Mouse (Mus musculus) B cell, adult 2 months (primary cell): ENCODE measurements around the gene Slc5a2.

Experiments used
- DNase-seq, 2 experiments: peaks; one replicate each; pipeline ENCODE4 v3.0.0; 2022

The Slc5a2 gene

GRCm38 (mm10) chr7:128304198-128304597 is 38.7 kb downstream of the Slc5a2 start:
- DNase-seq: no peak

DNA sequence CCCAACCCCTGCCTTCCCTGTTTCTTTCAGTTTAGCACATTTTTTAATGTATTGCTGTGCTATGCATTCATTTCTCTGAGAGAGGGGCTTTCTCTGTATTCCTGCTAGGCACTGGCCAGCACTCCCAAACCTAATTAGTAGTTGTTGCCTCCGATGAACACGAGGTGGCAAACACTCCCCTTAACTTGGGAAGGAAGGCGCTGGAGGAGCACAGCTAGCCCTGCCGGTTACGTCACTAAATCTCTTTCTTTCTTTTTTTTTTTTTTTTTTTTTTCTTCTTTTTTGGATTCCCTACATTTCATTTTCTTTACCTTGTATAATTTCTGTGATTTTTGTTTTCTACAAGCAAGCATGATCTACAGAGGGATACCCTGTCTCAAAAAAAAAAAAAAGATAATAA is 39.5 kb downstream of the Slc5a2 start:
- no peak for DNase-seq

DNA sequence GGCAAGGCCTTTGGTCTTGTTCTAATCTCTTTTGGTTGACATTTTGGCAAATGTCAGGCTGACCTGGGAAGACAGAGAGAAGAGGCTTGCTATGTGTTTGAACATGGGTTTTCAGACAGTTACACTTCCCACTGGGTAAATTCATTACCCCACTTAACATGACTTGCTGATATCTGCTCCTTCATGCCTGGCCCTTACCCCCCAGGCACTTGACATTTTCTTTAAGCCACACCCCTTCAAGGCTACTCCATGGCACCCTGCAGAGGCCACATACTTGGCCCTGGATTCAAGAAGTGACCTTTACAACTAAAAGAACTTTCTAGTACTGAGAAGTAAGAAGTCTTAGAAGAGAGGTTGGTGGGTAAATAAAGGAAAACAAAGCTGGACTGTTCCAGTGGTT is 42.4 kb downstream of the Slc5a2 start:
- no peak for DNase-seq

DNA sequence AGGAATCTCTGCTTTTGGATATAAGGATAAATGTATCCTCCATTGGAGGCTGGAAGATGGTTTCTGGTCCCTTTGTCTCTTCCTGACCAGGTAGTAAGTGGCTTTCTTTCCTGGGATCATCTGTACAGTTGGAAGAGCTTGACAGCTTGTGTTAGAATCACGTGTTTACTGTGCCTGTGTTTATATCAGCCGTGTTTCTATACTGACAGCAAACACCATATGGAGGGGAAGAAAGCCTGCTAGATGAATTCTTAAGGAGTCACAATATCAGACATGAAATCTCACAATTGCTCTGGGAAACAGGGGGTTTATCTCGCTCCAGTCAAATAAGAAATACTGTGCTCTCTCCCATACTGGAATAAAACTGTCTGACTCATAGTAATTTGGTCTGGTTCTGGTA is 43.8 kb downstream of the Slc5a2 start:
- DNase-seq: no peak

- DNase-seq: no peak
These were observed 44.3 kb downstream of the Slc5a2 start for GRCm38 (mm10) chr7:128309776-128310175.

- no peak for DNase-seq
These were observed 44.8 kb downstream of the Slc5a2 start for GRCm38 (mm10) chr7:128310229-128310688.

DNA sequence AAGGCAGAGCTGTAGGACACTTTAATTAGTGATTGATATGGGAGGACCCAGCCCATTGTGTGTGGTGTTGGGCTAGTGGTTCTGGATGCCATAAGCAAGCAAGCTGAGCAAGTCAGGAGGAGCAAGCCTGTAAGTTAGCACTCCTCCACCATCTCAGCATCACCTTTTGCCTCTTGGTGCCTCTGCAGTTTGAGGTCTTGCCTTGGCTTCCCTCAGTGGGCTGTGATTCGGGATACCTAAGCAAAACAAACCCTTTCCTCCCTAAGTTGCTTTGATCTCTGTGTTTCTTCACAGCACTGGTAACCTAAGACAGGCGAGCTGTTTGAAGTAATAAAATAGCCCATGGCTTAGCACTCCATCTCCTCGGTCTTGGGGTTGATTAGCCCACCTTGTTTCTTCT is 45.8 kb downstream of the Slc5a2 start:
- no peak for DNase-seq

- no peak for DNase-seq
These were observed 46.4 kb downstream of the Slc5a2 start for GRCm38 (mm10) chr7:128311811-128312210.

GRCm38 (mm10) chr7:128312375-128313059 is 47.1 kb downstream of the Slc5a2 start:
- DNase-seq: no peak

DNA sequence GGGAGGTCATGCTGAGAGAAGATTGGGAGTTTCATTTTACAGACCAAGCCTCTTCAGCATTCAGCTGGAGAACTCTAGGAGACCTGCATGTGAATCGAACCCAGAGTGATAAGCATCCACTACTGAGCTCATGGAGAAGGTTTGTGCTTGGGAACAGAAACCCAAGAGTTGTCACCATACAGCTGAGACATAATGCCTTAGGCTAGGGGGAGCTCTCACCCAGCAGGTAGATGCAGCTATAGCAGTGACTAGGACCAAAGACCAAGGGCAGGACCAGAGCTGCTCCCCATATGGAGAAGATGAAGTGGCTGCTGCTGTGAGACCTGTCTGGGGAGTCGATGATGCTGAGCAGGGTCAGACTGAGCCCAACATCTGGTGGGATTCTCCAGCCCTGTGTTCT is 48.1 kb downstream of the Slc5a2 start:
- DNase-seq: no peak

GRCm38 (mm10) chr7:128314491-128314890 is 49.0 kb downstream of the Slc5a2 start:
- DNase-seq: no peak

DNA sequence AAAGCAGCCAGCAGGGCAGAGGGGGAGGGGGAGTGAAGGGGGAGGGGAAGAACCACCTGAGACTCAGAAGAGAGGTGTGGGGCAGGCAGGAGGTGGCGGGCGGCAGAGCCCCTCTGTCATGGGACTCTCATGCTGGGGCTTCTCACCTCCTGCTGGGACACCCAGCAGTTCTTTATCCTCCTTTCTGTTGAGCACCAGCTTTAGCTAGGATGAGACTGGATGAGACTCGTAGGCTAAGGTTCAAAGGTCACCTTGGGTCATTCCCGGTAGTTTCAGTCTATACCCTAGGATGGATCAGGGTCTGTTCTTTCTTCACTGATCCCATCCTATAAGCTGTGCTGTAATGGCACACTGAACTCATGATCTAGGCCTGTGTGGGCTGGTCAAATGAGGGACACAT is 51.6 kb downstream of the Slc5a2 start:
- no peak for DNase-seq

DNA sequence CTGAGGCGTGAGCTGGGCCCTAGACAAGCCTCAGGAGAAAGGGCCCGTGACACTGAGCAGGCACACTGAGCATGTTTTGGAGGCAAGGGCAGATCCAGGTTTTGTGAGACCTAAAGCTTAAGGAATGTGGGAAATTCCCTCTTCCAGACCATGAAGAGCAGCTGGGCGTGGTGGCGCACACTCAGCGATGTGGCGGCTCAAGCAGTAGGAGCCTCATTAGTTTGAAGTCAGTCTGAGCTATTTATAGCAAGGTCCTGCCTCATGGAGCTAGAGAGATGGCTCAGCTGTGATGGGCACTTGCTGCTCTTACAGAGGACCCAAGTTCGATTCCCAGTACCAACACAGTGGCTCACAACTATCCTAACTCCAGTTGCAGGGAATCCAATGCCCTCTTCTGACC is 53.7 kb downstream of the Slc5a2 start:
- no peak for DNase-seq

DNA sequence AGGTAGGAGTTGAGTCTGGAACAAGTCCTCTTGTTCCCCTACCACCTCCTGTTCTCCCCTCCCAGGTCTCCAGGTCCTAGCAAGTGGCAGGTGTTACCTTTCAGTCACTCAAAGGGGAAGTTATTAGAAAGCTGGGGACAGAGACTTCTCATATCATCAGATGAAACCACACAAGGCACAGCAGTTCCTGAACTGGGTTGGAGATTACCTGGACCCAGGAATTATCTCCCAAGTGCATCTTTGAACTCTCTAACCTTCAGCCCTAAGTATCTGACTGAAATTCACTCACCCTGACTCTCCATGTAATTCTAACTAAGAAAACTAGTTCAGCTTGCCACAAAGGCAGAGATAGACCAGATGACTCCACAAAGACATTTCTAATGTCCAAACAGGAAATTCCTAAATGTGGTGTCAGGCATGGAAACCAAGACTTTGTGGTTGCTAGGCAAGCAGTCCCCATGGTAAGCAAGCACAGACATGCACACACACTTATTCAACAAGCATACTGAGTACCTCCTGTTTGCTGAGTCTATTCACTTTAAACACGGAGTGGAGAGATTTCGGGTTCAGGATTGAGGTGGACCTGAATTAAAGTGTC is 54.9 kb downstream of the Slc5a2 start:
- DNase-seq: no peak

DNA sequence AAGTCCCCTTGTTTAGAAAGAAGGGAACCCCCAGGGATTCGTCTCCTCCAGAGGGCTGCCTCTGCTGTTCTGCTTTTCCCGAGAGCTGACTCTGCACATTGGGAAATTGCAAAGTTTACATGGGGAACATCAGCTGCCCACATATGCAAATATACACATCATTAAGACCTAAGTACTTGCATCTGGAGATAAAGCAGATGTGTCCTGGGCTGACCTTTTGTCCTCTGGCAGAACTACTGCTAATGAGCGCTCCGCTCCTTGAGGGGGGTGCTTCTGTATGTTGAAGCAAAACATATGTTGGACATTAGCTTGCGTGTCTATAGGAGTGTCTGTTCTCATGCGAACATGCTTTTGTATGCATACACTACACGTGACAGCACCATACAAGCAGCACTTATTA is 55.8 kb downstream of the Slc5a2 start:
- DNase-seq: no peak
